Mouse (Mus musculus): Measurements from ENCODE around the gene Adpgk. TPM values are rescaled to one million over a fixed set of nuclear protein-coding genes. Genes with fewer than 3 reads are reported as not detected.

Gene Adpgk
- polyA plus RNA-seq, 1 experiment from 2014 or later: 32.2 TPM

DNA sequence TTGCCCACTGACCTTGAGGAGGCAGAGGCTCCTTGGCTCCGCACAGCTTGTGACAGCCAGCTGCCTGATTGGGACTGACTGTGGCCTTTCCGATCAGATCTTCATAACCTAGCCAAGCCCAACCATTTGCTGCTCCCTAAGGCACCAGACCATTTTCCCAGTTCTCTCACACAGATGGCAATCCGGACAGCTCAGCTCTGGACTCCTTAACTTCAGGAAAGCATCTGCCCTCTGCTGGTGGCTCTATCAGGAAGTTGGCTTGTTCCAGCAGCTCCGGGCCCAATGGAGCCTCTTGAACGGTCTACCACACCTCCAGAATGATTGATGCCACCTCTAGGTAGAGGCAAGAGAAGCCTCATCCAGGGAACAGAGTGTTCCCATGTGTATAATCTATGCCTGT lies 21.6 kb upstream of the Adpgk start:
- no peak overlapping the region for H3K27ac ChIP-seq (ENCODE audit: low read length)
- H3K4me1 ChIP-seq (ENCODE audit: control insufficient read depth, low read depth, low read length): peaks cover 7% of the 10 kb centered on the region
- H3K36me3 ChIP-seq (ENCODE audit: control insufficient read depth, insufficient read depth): no peaks in the 10 kb centered on the region
- H3K4me2 ChIP-seq (ENCODE audit: low read depth, low read length): no peak overlapping the region
- 28% methylated on average over 5 of the region's 5 CpGs for WGBS (ENCODE audit: insufficient replicate concordance)
- H3K9ac ChIP-seq (ENCODE audit: low read depth, low read length): no peak overlapping the region
- no peak overlapping the region for H3K4me3 ChIP-seq (ENCODE audit: low read depth, low read length)
- no peaks in the 10 kb centered on the region for H3K27me3 ChIP-seq (ENCODE audit: control insufficient read depth, insufficient read depth, low read depth, low read length)
- no peaks in the 10 kb centered on the region for H3K9me3 ChIP-seq (replicated peaks; ENCODE audit: control insufficient read depth, low read length)
- ATAC-seq (ENCODE audit: low read depth): no peak

GRCm38 (mm10) chr9:59271081-59271480 lies 20.3 kb upstream of the Adpgk start:
- H3K9me3 ChIP-seq (replicated peaks; ENCODE audit: control insufficient read depth, low read length): no peaks in the 10 kb centered on the region
- H3K27me3 ChIP-seq (ENCODE audit: control insufficient read depth, insufficient read depth, low read depth, low read length): no peaks in the 10 kb centered on the region
- H3K9ac ChIP-seq (ENCODE audit: low read depth, low read length): no peak overlapping the region
- 0 out of 2 replicates have a peak overlapping the region, but pooled peaks have one; percentile 17 for H3K4me2 ChIP-seq (ENCODE audit: low read depth, low read length)
- WGBS (ENCODE audit: insufficient replicate concordance): 33% methylated on average over 4 of the region's 4 CpGs
- H3K36me3 ChIP-seq (ENCODE audit: control insufficient read depth, insufficient read depth): no peaks in the 10 kb centered on the region
- ATAC-seq (ENCODE audit: low read depth): 0 out of 2 replicates have a peak, but pooled peaks have one; percentile 18
- H3K4me3 ChIP-seq (ENCODE audit: low read depth, low read length): no peak overlapping the region
- H3K27ac ChIP-seq (ENCODE audit: low read length): no peak overlapping the region
- H3K4me1 ChIP-seq (ENCODE audit: control insufficient read depth, low read depth, low read length): peaks cover 7% of the 10 kb centered on the region

GRCm38 (mm10) chr9:59271711-59272110 lies 19.6 kb upstream of the Adpgk start:
- 38% methylated on average over 6 of the region's 6 CpGs for WGBS (ENCODE audit: insufficient replicate concordance)
- Histone ChIP-seq H3K9ac (ENCODE audit: low read depth, low read length) (no peak overlapping the region), H3K27ac (ENCODE audit: low read length) (no peak overlapping the region), H3K4me3 (ENCODE audit: low read depth, low read length) (no peak overlapping the region), H3K36me3 (ENCODE audit: control insufficient read depth, insufficient read depth) (no peaks in the 10 kb centered on the region), H3K4me1 (ENCODE audit: control insufficient read depth, low read depth, low read length) (peaks cover 7% of the 10 kb centered on the region), H3K9me3 (replicated peaks; ENCODE audit: control insufficient read depth, low read length) (no peaks in the 10 kb centered on the region), H3K4me2 (ENCODE audit: low read depth, low read length) (0 out of 2 replicates have a peak overlapping the region, but pooled peaks have one; percentile 17), H3K27me3 (ENCODE audit: control insufficient read depth, insufficient read depth, low read depth, low read length) (no peaks in the 10 kb centered on the region)
- peak; percentile 92 for ATAC-seq (ENCODE audit: low read depth)

- no peak for ATAC-seq (ENCODE audit: low read depth)
- Histone ChIP-seq H3K4me1 (ENCODE audit: control insufficient read depth, low read depth, low read length) (peaks cover 7% of the 10 kb centered on the region), H3K36me3 (ENCODE audit: control insufficient read depth, insufficient read depth) (no peaks in the 10 kb centered on the region), H3K9ac (ENCODE audit: low read depth, low read length) (no peak overlapping the region), H3K4me2 (ENCODE audit: low read depth, low read length) (no peak overlapping the region), H3K9me3 (replicated peaks; ENCODE audit: control insufficient read depth, low read length) (no peaks in the 10 kb centered on the region), H3K4me3 (ENCODE audit: low read depth, low read length) (no peak overlapping the region), H3K27me3 (ENCODE audit: control insufficient read depth, insufficient read depth, low read depth, low read length) (no peaks in the 10 kb centered on the region), H3K27ac (ENCODE audit: low read length) (no peak overlapping the region)
These were observed 18.2 kb upstream of the Adpgk start for GRCm38 (mm10) chr9:59273199-59273598.

GRCm38 (mm10) chr9:59274846-59275455 lies 16.4 kb upstream of the Adpgk start:
- H3K36me3 ChIP-seq (ENCODE audit: control insufficient read depth, insufficient read depth): no peaks in the 10 kb centered on the region
- no peaks in the 10 kb centered on the region for H3K9me3 ChIP-seq (replicated peaks; ENCODE audit: control insufficient read depth, low read length)
- WGBS (ENCODE audit: insufficient replicate concordance): 73% methylated on average over 19 of the region's 19 CpGs
- no peak overlapping the region for H3K27ac ChIP-seq (ENCODE audit: low read length)
- H3K9ac ChIP-seq (ENCODE audit: low read depth, low read length): no peak overlapping the region
- ATAC-seq (ENCODE audit: low read depth): no peak
- no peak overlapping the region for H3K4me3 ChIP-seq (ENCODE audit: low read depth, low read length)
- no peaks in the 10 kb centered on the region for H3K27me3 ChIP-seq (ENCODE audit: control insufficient read depth, insufficient read depth, low read depth, low read length)
- H3K4me2 ChIP-seq (ENCODE audit: low read depth, low read length): no peak overlapping the region
- peaks cover 7% of the 10 kb centered on the region for H3K4me1 ChIP-seq (ENCODE audit: control insufficient read depth, low read depth, low read length)

DNA sequence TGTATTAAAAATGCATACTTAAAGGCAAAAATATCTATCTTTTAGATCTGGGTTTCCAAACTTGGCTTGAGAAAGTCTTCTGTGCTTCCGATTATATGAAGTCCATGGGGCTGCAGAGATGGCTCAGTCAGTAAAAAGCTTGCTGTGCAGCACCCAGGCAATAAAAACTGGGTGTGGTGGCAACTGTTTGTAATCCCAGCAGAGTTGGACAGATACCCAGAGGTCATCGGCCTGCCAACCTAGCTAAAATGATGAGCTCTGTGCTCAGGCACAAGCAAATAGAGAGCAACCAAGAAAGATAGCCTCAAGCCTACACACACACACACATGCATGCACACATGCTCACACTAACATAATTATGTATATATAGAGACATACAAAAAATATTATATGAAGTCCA lies 13.2 kb upstream of the Adpgk start:
- WGBS (ENCODE audit: insufficient replicate concordance): 75% methylated on average over 2 of the region's 2 CpGs
- Histone ChIP-seq H3K36me3 (ENCODE audit: control insufficient read depth, insufficient read depth) (no peaks in the 10 kb centered on the region), H3K4me1 (ENCODE audit: control insufficient read depth, low read depth, low read length) (peaks cover 3% of the 10 kb centered on the region; the same call in 1 of the 2 replicates), H3K27ac (ENCODE audit: low read length) (no peak overlapping the region), H3K9ac (ENCODE audit: low read depth, low read length) (no peak overlapping the region), H3K27me3 (ENCODE audit: control insufficient read depth, insufficient read depth, low read depth, low read length) (no peaks in the 10 kb centered on the region), H3K9me3 (replicated peaks; ENCODE audit: control insufficient read depth, low read length) (no peaks in the 10 kb centered on the region), H3K4me2 (ENCODE audit: low read depth, low read length) (no peak overlapping the region), H3K4me3 (ENCODE audit: low read depth, low read length) (no peak overlapping the region)
- no peak for ATAC-seq (ENCODE audit: low read depth)

DNA sequence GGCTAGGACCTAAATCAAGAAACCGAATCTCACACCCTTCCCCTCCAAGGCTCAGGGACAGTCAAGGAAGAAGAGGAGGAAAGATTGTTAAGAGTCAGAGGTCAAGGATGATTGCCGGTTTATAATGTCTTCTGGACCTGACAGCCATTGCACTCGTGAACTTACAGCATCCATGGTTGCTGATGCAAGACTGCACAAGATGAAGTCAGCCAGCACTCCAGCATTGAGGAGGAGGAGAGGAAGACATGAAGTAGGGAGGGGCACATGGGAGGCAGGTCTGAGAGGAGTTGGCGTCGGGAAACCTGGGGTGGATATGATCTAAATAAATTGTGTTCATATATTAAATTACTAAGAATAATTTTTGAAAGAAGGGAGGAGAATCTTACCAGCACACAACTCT lies 12.7 kb upstream of the Adpgk start:
- ATAC-seq (ENCODE audit: low read depth): no peak

DNA sequence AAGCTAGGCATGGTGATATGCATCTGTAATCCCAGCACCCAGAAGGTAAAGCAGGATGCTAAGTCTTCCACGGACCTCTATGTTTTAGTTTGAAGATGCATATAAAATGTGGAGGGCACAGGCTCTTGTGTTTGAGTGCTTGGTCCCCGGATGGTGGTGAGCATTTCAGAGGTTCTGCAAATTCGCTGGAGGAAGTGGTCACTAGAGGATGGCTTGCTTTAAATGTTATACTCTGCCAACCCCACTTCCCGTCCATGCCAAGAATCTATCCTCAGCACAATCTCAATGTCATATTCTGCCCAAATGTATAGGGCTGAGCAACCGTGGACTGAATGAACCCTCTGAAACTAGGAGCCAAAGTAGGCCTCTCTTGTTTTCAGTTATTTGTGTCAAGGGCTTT lies 10.5 kb upstream of the Adpgk start:
- H3K4me1 ChIP-seq (ENCODE audit: control insufficient read depth, low read depth, low read length): peaks cover 12% of the 10 kb centered on the region
- no peaks in the 10 kb centered on the region for H3K9me3 ChIP-seq (replicated peaks; ENCODE audit: control insufficient read depth, low read length)
- H3K9ac ChIP-seq (ENCODE audit: low read depth, low read length): no peak overlapping the region
- ATAC-seq (ENCODE audit: low read depth): no peak
- H3K4me3 ChIP-seq (ENCODE audit: low read depth, low read length): no peak overlapping the region
- H3K36me3 ChIP-seq (ENCODE audit: control insufficient read depth, insufficient read depth): no peaks in the 10 kb centered on the region
- H3K4me2 ChIP-seq (ENCODE audit: low read depth, low read length): no peak overlapping the region
- 50% methylated on average over 5 of the region's 5 CpGs for WGBS (ENCODE audit: insufficient replicate concordance)
- no peaks in the 10 kb centered on the region for H3K27me3 ChIP-seq (ENCODE audit: control insufficient read depth, insufficient read depth, low read depth, low read length)
- H3K27ac ChIP-seq (ENCODE audit: low read length): no peak overlapping the region

More for the DNA sequence above, 12.7 kb upstream of the Adpgk start:
- no peak overlapping the region for H3K27ac ChIP-seq (ENCODE audit: low read length)
- 52% methylated on average over 5 of the region's 5 CpGs for WGBS (ENCODE audit: insufficient replicate concordance)
- no peaks in the 10 kb centered on the region for H3K9me3 ChIP-seq (replicated peaks; ENCODE audit: control insufficient read depth, low read length)
- no peaks in the 10 kb centered on the region for H3K36me3 ChIP-seq (ENCODE audit: control insufficient read depth, insufficient read depth)
- no peak overlapping the region for H3K4me3 ChIP-seq (ENCODE audit: low read depth, low read length)
- no peak overlapping the region for H3K9ac ChIP-seq (ENCODE audit: low read depth, low read length)
- H3K27me3 ChIP-seq (ENCODE audit: control insufficient read depth, insufficient read depth, low read depth, low read length): no peaks in the 10 kb centered on the region
- H3K4me2 ChIP-seq (ENCODE audit: low read depth, low read length): no peak overlapping the region
- peaks cover 3% of the 10 kb centered on the region; the same call in 1 of the 2 replicates for H3K4me1 ChIP-seq (ENCODE audit: control insufficient read depth, low read depth, low read length)

GRCm38 (mm10) chr9:59281871-59282682 lies 9.3 kb upstream of the Adpgk start:
- Histone ChIP-seq H3K27me3 (ENCODE audit: control insufficient read depth, insufficient read depth, low read depth, low read length) (no peaks in the 10 kb centered on the region), H3K4me1 (ENCODE audit: control insufficient read depth, low read depth, low read length) (peaks cover 18% of the 10 kb centered on the region), H3K4me3 (ENCODE audit: low read depth, low read length) (no peak overlapping the region), H3K27ac (ENCODE audit: low read length) (no peak overlapping the region), H3K4me2 (ENCODE audit: low read depth, low read length) (no peak overlapping the region), H3K36me3 (ENCODE audit: control insufficient read depth, insufficient read depth) (no peaks in the 10 kb centered on the region), H3K9ac (ENCODE audit: low read depth, low read length) (no peak overlapping the region), H3K9me3 (replicated peaks; ENCODE audit: control insufficient read depth, low read length) (no peaks in the 10 kb centered on the region)
- 0 out of 2 replicates have a peak, but pooled peaks have one; percentile 37 for ATAC-seq (ENCODE audit: low read depth)
- 38% methylated on average over 27 of the region's 27 CpGs for WGBS (ENCODE audit: insufficient replicate concordance)
